In the genomic region with DNA sequence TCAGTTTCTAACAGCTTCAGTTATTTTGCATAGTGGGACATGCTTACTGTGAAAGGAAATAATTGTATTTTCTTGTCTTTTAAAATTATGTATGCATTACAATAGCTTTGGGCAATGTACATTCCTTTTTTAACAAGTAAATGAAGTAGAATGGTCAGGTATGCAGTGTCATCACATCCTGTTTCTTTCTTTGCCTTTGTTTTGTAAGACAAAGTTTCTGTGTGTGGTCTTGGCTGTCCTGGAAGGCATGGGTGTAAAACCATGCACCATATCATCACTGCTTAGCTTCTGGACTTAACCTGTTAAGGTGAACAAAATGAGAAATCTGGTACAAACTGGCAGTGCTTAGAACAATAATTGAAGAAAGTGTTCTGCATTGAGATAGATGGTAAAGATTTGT, we compare ENCODE assay signal across 22 mouse cellular contexts. TPM values are rescaled to one million over a fixed set of nuclear protein-coding genes. Genes with fewer than 3 reads are reported as not detected.
DNase-seq lines count a peak whose midpoint lies in the region; TF ChIP-seq lines count a peak whose summit lies in the region.
"Had no signal": no experiment of that assay in that cellular context is flagged by ENCODE, and none has a peak within 500 bp of the region (broad histone marks: within the 10 kb centered on the region; RNA-seq: fewer than 3 reads in every experiment).

No protein-coding gene starts in this region.

- in situ Hi-C loops in ES-E14 (cut with MboI; ENCODE audit: low sequenced_read_pairs in 2 of 2, unreplicated experiment in 2 of 2): no loop called here

- intact Hi-C loops in left cerebral cortex, postnatal 4 days (cut with DNase I): no loop called here

- H3K4me1 ChIP-seq in E14TG2a.4 (replicated peaks; ENCODE audit: low read depth, low read length) (peaks cover 94% of the 10 kb centered on the region), ES-Bruce4 (ENCODE audit: control insufficient read depth, insufficient read depth, low read length) (peaks cover 2% of the 10 kb centered on the region), ES-E14 (ENCODE audit: control insufficient read depth in 2 of 2, insufficient read depth in 2 of 2, low read length in 2 of 2, poor library complexity in 1 of 2) (peaks cover 5 to 14% of the 10 kb centered on the region in 2 experiments; a peak in 3 of 4 replicates)
- H3K4me1 ChIP-seq: embryonic facial prominence, embryonic 15.5 days had no signal

- no peak for TF ChIP-seq POLR2A in ES-Bruce4 (IDR thresholded peaks at IDR 0.05; ENCODE audit: insufficient read depth, low read length)

- no peak overlapping the region for H3K9ac ChIP-seq in ES-Bruce4 (ENCODE audit: low read depth, poor library complexity, severe bottlenecking)
- H3K9ac ChIP-seq in ES-E14 (ENCODE audit: insufficient read depth, low read depth, low read length, poor library complexity, severe bottlenecking): no peak overlapping the region
- H3K9ac ChIP-seq: embryonic facial prominence, embryonic 13.5 days; embryonic facial prominence, embryonic 15.5 days; forebrain, embryonic 12.5 days had no signal

- DNase-seq in ES-E14 (ENCODE audit: low read depth, low spot score): no peak
- DNase-seq in ZHBTc4 (ENCODE audit: low read depth, low spot score): peak; percentile 58
- DNase-seq in layer of hippocampus, postnatal 14 days (ENCODE audit: low spot score in 2 of 2): no peak
- DNase-seq in right cerebral cortex, adult 2 months (ENCODE audit: low spot score in 2 of 2): no peak
- no peak for DNase-seq in left cerebral cortex, postnatal 4 days
- DNase-seq: adrenal gland, adult 2 months; adrenal gland, postnatal 10 days; adrenal gland, postnatal 25 days; cerebellum, adult 11 months; cerebellum, adult 18-20 months; cerebellum, adult 8-10 months; cerebellum, adult 9-11 months; cerebellum, postnatal 14 days; cerebellum, postnatal 36 days; embryo, embryonic 11 days had no signal

- H3K27ac ChIP-seq in ES-Bruce4 (ENCODE audit: insufficient read depth, low read length): peak overlapping the region; percentile 94; the same call in 1 of the 2 replicates
- peak overlapping the region; percentile 78; the same call in 1 of the 2 replicates for H3K27ac ChIP-seq in ES-E14 (ENCODE audit: insufficient read depth, low read depth, low read length, poor library complexity, severe bottlenecking)
- H3K27ac ChIP-seq: embryonic facial prominence, embryonic 13.5 days; embryonic facial prominence, embryonic 15.5 days; forebrain, embryonic 10.5 days; forebrain, embryonic 12.5 days had no signal

- H3K36me3 ChIP-seq in E14TG2a.4 (ENCODE audit: insufficient read depth, low read length) (peaks cover 91% of the 10 kb centered on the region), ES-Bruce4 (ENCODE audit: control insufficient read depth, insufficient read depth, low read length, poor library complexity, severe bottlenecking) (peaks cover 57% of the 10 kb centered on the region), ES-E14 (ENCODE audit: control insufficient read depth, insufficient read depth, low read length, poor library complexity, severe bottlenecking) (peaks cover 17% of the 10 kb centered on the region)

- TF ChIP-seq CTCF in E14TG2a.4 (conservative IDR thresholded peaks at IDR 0.05; ENCODE audit: low read length): no peak
- TF ChIP-seq CTCF in ES-Bruce4 (IDR thresholded peaks at IDR 0.05; ENCODE audit: low read depth, low read length): no peak

- no peaks in the 10 kb centered on the region for H3K9me3 ChIP-seq in E14TG2a.4 (ENCODE audit: low read length)
- no peaks in the 10 kb centered on the region for H3K9me3 ChIP-seq in ES-Bruce4 (replicated peaks; ENCODE audit: control insufficient read depth, insufficient read depth, low read length, poor library complexity, severe bottlenecking)
- no peaks in the 10 kb centered on the region for H3K9me3 ChIP-seq in ES-E14 (ENCODE audit: control insufficient read depth, insufficient read depth, low read depth, low read length)
- H3K9me3 ChIP-seq: embryonic facial prominence, embryonic 13.5 days; embryonic facial prominence, embryonic 15.5 days; forebrain, embryonic 10.5 days; forebrain, embryonic 12.5 days had no signal

- H3K27me3 ChIP-seq in E14TG2a.4 (ENCODE audit: insufficient read depth, low read length): no peaks in the 10 kb centered on the region
- no peaks in the 10 kb centered on the region for H3K27me3 ChIP-seq in ES-Bruce4 (ENCODE audit: control insufficient read depth, insufficient read depth, low read length, poor library complexity, severe bottlenecking)
- H3K27me3 ChIP-seq: embryonic facial prominence, embryonic 13.5 days; embryonic facial prominence, embryonic 15.5 days; forebrain, embryonic 12.5 days had no signal

- H3K4me3 ChIP-seq in E14TG2a.4 (replicated peaks; ENCODE audit: low read length) (0 out of 2 replicates have a peak overlapping the region, but pooled peaks have one; percentile 3), ES-Bruce4 (ENCODE audit: low read depth, low read length) (no peak overlapping the region), ES-E14 (ENCODE audit: insufficient read depth in 1 of 2, low read depth in 1 of 2, low read length in 2 of 2, poor library complexity in 1 of 2, severe bottlenecking in 1 of 2) (no peak overlapping the region)
- H3K4me3 ChIP-seq: embryonic facial prominence, embryonic 13.5 days; embryonic facial prominence, embryonic 15.5 days; erythroblast, embryonic 14.5 days; forebrain, embryonic 10.5 days; forebrain, embryonic 12.5 days had no signal

- TF ChIP-seq EP300 in ES-Bruce4 (IDR thresholded peaks at IDR 0.05; ENCODE audit: insufficient read depth, low read depth, low read length): 0 out of 2 replicates have a peak, but pooled peaks have one; percentile 24

TF ChIP-seq in ES-E14, 5 proteins besides CTCF, POLR2A, EP300 and RAD21:
- TF ChIP-seq MAFK (IDR thresholded peaks at IDR 0.05; ENCODE audit: insufficient read depth, low read depth, low read length) (no peak), CHD2 (IDR thresholded peaks at IDR 0.05; ENCODE audit: low read depth, low read length) (0 out of 2 replicates have a peak, but pooled peaks have one; percentile 28)

RNA-seq across cellular contexts. Expression of a gene that starts 9.0 kb away (rescaled TPM):
- 63.8 and 65.8 TPM in 2 replicates for polyA plus RNA-seq in ES-Bruce4 (2011; ENCODE audit: insufficient read depth, insufficient read length, low read depth, missing spikeins)
- total RNA-seq in ES-E14 (2012; rRNA removed): 46.6 and 47.4 TPM in 2 replicates
- 100 to 1,000 TPM; 112 to 121 TPM for total RNA-seq in layer of hippocampus, postnatal 14 days (2021)
- 100 to 1,000 TPM; 127 TPM for total RNA-seq in left cerebral cortex, postnatal 4 days (2021)

RNA-seq across cellular contexts. Expression of a gene that starts 46.8 kb away (rescaled TPM):
- 339 and 341 TPM in 2 replicates for polyA plus RNA-seq in ES-Bruce4 (2011; ENCODE audit: insufficient read depth, insufficient read length, low read depth, missing spikeins)
- 242 and 291 TPM in 2 replicates for total RNA-seq in ES-E14 (2012; rRNA removed)
- 100 to 1,000 TPM; 149 to 167 TPM for total RNA-seq in layer of hippocampus, postnatal 14 days (2021)
- total RNA-seq in left cerebral cortex, postnatal 4 days (2021): 100 to 1,000 TPM; 184 to 190 TPM
